Mouse (Mus musculus): ENCODE measurements around the gene Rarg.

- TF ChIP-seq CTCF (conservative IDR thresholded peaks at IDR 0.05; ENCODE audit: low read length) (no peak), POU5F1 (IDR thresholded peaks at IDR 0.05; ENCODE audit: borderline replicate concordance, low read length) (no peak), NANOG (IDR thresholded peaks at IDR 0.05; ENCODE audit: borderline replicate concordance, low read length) (no peak)
These were observed 32.2 kb downstream of the Rarg start for GRCm38 (mm10) chr15:102224992-102225617.

Measured in E14TG2a.4 (cell line).